Mouse (Mus musculus): ENCODE measurements around the gene Slc2a9.

The Slc2a9 gene

DNA sequence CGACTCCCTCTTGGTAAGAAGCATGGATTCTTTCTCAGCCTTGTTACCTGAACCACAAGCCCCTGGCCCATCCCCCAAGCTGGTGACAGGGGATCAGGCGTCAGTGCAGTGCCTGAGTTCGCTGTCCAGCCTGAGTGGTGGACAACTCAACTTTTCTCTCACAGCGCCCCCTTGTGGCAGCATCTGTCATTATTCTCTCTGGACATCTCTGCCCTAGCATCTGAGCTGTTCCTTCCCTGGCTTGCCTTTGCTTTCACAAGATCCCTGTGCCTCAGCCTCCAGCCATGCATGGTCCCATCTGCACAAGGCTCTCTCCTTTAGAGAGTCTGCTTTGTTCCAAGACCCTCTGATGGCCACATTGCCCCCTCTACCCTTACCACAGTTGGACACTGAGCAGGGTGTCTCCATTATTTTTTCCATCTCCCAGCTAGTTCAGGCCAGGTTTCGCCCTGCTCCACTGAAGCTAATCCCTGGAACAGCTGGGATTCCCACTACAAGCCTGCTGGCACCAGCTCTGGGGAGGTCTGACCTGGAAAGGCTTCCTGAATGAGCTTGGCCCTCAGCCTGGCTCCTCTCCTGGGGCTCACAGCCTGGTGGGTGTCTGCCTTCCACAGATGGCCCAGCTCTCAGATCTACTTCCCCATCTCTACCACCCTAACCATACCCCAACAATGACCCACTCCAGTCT is 32.9 kb downstream of the Slc2a9 start:
- peak; percentile 84 for DNase-seq (ENCODE audit: extremely low spot score)

DNA sequence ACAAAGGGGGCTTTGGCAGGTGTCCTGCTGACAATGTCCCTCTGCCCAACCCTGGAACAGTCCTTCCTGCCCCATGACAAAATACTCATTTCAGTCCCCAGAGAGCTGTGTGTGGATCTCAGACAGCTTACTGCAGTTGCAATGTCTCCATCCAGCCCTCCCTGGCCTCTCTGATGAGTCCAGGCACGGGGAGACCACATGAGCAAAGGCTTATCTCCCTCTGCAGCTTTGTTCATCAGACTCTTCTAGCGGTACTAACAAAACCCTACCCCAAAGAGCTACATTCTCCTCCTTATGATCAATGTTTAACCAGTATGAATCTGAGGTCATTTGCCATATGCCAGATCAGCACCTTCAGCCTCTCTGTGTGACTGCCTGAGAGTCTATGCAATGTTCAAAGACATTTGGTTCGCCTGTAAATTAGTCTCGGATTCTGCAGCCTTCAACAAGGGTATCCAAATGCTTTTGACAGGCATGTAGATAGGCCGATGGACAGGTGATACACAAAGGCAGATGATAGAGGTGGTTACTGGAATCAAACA is 36.3 kb downstream of the Slc2a9 start:
- no peak for DNase-seq (ENCODE audit: extremely low spot score)

DNA sequence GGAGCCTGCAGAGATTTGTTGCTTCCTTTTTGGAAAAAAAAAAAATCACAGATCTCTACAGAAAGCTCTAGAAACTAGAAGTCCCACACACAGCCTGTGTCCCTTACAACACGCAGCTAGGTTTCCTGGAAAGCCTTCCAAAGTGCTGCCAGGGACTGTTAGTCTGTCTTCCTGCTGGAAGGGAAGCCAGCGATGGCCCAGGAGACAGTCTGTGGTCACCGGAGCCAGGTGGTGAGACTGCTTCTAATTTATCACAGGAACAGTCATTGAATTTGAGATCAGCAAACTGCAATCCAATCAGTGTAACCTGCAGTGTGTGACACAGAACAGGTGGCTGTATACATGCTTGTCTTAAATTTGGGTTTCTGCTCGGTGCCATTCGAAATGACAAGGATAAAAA is 41.7 kb downstream of the Slc2a9 start:
- no peak for DNase-seq (ENCODE audit: extremely low spot score)

- DNase-seq (ENCODE audit: extremely low spot score): no peak
These were observed 52.0 kb downstream of the Slc2a9 start for GRCm38 (mm10) chr5:38450936-38451335.

GRCm38 (mm10) chr5:38449607-38450006 is 53.3 kb downstream of the Slc2a9 start:
- no peak for DNase-seq (ENCODE audit: extremely low spot score)

GRCm38 (mm10) chr5:38448121-38448520 is 54.8 kb downstream of the Slc2a9 start:
- DNase-seq (ENCODE audit: extremely low spot score): no peak

DNA sequence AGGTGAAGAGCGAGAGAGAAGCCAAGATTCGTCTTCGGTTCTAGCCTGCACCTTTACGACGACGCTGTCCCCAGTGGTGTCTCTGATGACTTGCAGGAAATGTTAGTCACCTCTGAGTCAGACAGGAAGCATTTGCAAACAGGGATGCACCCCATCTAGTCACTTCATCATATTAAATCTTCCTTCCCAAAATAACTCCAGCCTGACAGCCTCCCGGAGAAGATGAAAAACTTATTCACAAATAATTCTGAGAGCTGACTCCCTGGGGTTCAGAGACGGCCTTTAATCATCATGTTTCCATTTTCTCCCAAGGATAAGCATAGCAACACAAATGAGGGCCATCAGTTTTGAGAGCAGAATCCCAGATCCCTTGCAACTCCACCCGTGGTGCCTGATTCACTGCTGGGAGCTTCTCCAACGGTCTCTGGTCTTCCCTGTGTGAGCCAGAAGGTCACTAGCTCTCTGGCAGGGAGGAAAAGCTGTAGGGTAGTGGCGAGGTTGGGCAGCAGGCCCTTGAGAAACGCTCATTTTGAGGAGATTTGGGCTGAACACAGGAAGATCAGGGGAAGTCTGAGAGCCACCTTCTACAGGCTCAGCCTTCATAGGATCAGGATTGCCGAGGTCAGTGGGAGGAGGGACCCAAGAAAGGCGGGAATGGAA is 56.5 kb downstream of the Slc2a9 start:
- no peak for DNase-seq (ENCODE audit: extremely low spot score)

DNA sequence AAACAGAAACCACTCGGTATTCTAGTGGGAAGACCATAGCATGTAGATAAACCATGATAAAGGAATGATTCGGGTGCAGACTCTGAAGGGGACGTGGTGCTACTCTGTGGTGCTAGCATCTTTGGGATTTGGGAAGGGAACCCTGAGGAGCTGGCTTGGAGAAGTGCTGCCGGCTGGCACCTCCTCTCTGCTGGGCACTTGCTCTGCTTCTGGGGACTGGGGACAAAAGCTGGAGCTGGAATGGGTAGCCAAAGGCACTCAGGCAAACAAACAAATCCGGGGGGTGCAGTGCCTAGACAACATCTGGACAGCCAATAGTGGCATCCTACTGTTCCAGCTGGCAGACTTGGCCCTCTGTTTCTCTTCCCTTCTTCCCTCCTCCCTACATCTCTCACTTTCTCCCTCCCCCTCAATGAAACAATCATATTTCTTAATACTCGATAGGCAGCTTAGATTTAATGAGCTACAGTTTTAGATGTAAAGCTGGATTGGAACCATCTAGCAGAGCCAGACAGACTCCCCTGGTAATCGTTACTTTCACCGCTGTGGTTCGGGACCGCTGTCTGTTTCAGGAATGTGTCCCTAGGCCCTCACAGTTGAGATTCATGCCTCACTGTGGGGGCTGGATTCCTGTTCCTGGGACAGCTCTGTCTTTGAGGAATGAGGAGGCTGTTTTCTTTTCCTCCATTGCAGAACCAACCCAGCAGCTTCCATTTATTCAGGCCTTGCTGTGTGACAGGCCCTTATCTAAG is 61.7 kb downstream of the Slc2a9 start:
- no peak for DNase-seq (ENCODE audit: extremely low spot score)

- DNase-seq (ENCODE audit: extremely low spot score): no peak
These were observed 62.5 kb downstream of the Slc2a9 start for GRCm38 (mm10) chr5:38440252-38441005.

- DNase-seq (ENCODE audit: extremely low spot score): no peak
These were observed 66.3 kb downstream of the Slc2a9 start for GRCm38 (mm10) chr5:38436681-38437080.

DNA sequence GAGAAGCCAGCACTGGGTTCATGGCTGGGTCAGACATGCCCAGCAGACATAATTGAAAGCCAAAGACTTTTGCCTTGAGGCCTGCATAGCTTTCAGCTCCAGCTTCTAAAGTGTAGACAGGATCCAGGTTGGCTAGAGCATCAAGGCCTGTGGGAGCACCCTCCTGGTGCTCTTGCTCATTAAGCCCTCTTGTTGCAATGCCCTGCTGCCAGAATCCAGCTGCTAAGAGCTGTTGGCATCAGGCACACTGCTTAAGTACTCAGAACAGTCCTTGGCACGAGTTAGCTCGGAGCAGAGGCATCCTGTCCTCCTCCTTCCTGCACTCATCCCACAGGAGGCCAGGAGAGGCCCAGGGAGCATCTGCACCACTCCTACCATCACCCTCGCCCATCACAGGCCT is 68.1 kb downstream of the Slc2a9 start:
- no peak for DNase-seq (ENCODE audit: extremely low spot score)

GRCm38 (mm10) chr5:38431201-38431600 is 71.7 kb downstream of the Slc2a9 start:
- no peak for DNase-seq (ENCODE audit: extremely low spot score)

GRCm38 (mm10) chr5:38429106-38429505 is 73.8 kb downstream of the Slc2a9 start:
- no peak for DNase-seq (ENCODE audit: extremely low spot score)

DNA sequence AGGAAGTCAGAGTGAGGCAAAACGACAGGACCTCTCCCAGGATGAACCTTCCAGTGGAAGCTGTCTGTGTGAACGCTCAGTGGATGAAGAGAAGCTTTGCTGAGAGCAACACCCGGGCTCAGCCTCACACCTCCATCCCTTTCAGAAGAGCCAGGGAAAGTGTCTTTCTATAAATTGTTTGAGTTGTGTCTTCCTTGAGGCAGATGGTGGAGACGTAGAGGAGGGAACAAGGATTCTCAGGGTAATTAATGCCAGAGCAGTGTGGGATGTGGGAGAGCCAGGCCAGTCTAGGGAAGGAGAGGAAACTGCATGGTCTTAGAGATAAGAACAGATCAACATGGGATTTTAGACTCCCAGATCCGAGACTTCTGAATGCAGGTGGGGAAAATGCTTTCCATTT is 75.2 kb downstream of the Slc2a9 start:
- DNase-seq (ENCODE audit: extremely low spot score): no peak

GRCm38 (mm10) chr5:38425569-38425968 is 77.4 kb downstream of the Slc2a9 start:
- DNase-seq (ENCODE audit: extremely low spot score): no peak

DNA sequence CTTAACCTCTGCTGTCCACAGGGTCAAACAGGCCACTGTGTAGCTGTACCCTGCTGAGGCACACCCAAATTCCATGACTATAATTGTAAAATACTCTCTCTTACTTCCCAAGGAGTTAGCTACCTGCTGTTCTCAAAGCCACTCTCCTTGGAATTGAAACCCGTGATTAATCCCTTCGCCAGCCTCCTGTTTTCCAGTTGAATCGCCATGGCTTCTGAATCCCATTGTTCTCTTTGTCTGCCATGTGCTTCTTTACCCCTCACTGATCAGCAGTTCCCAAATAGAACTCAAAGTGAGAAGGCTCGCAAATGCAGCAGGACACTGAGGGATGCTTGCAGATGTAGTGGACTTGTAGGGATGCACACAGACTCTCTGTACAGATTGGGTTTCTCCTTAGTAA is 80.5 kb downstream of the Slc2a9 start:
- peak; percentile 38 for DNase-seq (ENCODE audit: extremely low spot score)

GRCm38 (mm10) chr5:38418799-38419198 is 84.1 kb downstream of the Slc2a9 start:
- no peak for DNase-seq (ENCODE audit: extremely low spot score)

DNA sequence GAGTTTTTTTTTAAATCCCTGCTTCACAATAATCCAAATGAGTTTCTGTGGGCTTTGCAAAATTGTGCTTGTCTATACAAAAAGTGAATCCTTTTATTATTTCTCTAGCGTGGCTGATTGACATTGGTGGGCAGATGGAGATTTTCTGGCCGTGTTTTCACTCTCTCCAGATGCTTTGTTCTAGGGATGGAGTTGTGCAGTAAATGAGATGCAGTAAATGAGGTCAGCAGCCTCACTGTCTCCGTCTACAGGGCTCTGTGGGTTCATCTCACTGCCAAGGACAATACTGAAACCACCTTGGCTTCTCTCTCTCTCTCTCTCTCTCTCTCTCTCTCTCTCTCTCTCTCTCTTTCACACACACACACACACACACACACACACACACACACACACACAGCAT is 99.3 kb downstream of the Slc2a9 start:
- no peak for DNase-seq (ENCODE audit: extremely low spot score)

GRCm38 (mm10) chr5:38402288-38402687 is 100.7 kb downstream of the Slc2a9 start:
- no peak for DNase-seq (ENCODE audit: extremely low spot score)

GRCm38 (mm10) chr5:38388857-38389256 is 114.1 kb downstream of the Slc2a9 start:
- no peak for DNase-seq (ENCODE audit: extremely low spot score)

GRCm38 (mm10) chr5:38388420-38388823 is 114.5 kb downstream of the Slc2a9 start:
- no peak for DNase-seq (ENCODE audit: extremely low spot score)

DNA sequence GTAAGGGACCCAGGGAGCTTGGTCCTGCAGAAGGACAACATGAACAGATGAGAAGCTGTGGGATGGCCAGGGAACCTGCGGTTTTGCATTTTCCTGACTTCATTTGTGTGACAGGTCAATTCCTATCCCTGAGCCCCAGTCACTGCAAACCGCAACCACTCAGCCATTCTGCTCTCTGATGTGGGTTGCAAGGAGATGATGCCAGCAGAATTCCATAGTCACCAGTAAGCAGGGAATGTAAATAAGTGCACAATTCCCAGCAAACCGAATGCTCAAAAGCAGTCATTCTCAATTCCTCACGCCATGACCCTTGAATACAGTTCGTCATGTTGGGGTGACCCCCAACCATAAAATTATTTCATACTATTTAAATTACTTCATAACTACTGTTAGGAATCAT is 123.0 kb downstream of the Slc2a9 start:
- no peak for DNase-seq (ENCODE audit: extremely low spot score)

All from embryo, embryonic 9.5 days (tissue).